Mouse (Mus musculus) erythroblast, embryonic 14.5 days (primary cell): ENCODE results near the gene 2210011C24Rik.

Source experiments
- GATA1 ChIP-seq: IDR thresholded peaks from 2 replicates; pipeline ENCODE4 v1.6.1; 2012; ENCODE audit warnings: low read length, inconsistent platforms, mixed read lengths
- TAL1 ChIP-seq: IDR thresholded peaks from 3 replicates; pipeline ENCODE4 v1.6.1; 2012; ENCODE audit warnings: low read length, inconsistent platforms, mixed read lengths

GRCm38 (mm10) chr8:83981533-83981932 lies 30.4 kb downstream of the 2210011C24Rik start:
- TF ChIP-seq GATA1 (no peak), TAL1 (no peak)
